Mouse (Mus musculus) gonadal fat pad, adult 2 months (tissue): ENCODE results near the gene Igfbp7. TPM values are rescaled to one million over a fixed set of nuclear protein-coding genes. Genes with fewer than 3 reads are reported as not detected.
A peak's percentile ranks its signal among the peaks of the same experiment; 100 is the strongest.
"Not testable (repeated sequence)": the region's sequence is repeated elsewhere in the genome, so short reads cannot be mapped to it uniquely, and the experiment has no call there.

Experiments used
- DNase-seq: peaks from one replicate; pipeline ENCODE4 v3.0.0-alpha.2; 2012; ENCODE audit warnings: low read depth
- polyA plus RNA-seq: library from polyadenylated mRNA; depleted of rRNA; stranded (reverse); fragments of >200 nt; gene quantifications from 2 replicates; pipeline ENCODE4 v1.2.3, GENCODE M21; 2012; rRNA removed

Igfbp7 gene
- polyA plus RNA-seq: 661 and 1,112 TPM in 2 replicates

GRCm38 (mm10) chr5:77407341-77408298, at the start of gene Igfbp7:
TSS of gene Igfbp7 (minus strand) at chr5:77408041.
- DNase-seq: no peak

DNA sequence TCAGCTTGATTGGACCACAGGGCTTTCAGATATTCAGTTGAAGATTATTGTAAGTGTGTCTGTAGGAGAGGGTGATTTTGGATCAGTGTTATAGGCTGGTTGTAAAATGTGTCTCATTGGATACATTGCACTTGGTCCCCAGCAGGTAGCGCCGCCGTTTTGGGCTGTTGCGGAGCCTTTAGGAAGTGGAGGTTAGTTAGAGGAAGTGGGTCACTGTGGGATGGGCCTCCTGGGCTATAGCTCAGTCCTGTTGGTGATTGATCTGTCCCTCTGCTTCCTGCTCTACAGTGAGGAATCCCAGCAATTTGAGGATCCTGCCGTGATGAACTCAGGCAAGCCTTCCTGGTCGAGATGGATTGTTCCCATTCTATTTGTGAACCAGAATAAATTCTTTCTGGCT, 44.3 kb upstream of the Igfbp7 start:
- DNase-seq: no peak

DNA sequence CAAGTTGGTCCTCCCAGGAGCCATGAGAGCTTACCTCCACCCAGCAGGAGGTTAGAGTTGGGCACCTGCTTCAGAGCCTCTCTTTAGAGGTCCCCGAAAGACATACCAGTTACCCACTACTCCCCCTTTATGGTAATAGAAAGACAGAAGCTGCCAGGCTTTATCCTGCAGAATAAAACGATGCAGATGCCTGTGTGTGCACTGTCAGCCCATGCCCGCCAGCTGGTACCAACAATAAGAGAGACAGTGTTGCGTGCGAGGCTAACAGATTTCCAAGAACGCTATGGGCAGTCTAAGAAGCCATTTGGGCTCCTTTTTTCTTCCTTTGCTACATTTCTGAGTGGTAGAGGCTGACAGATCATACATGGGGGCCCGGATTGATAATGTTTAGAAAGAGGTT, 41.7 kb upstream of the Igfbp7 start:
- DNase-seq: no peak

- no peak for DNase-seq
Observed at GRCm38 (mm10) chr5:77445431-77445830, 37.6 kb upstream of the Igfbp7 start.

DNA sequence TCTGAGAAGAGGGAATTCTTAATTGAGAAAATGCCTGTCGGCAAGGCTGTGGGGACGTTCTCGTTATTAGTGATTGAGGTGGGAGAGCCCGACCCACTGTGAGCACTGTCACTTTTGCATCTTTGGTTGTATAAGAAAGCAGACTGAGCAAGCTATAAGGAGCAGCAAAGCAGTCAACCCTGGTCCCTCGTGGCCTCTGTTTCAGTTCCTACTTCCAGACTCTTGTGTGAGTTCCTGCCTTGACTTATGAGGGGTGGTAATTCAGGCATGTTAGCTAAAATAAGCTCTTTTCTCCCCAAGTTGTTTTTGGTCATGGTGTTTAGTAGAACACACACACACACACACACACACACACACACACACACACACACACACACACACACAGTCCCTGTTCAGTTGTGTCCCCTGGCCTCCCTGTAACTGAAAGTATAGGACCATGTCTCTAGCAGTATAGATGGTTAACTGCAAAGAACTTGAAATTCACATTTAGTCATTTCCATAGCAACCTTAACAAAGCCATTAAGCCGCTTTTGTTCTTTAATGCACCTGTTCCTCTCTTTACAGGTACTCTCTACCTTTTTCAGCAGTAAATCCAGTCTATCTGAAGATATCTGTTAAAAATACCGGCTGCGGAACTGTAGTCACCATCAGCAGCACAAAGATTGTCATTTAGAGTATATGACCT, 36.2 kb upstream of the Igfbp7 start:
- DNase-seq: no peak

DNA sequence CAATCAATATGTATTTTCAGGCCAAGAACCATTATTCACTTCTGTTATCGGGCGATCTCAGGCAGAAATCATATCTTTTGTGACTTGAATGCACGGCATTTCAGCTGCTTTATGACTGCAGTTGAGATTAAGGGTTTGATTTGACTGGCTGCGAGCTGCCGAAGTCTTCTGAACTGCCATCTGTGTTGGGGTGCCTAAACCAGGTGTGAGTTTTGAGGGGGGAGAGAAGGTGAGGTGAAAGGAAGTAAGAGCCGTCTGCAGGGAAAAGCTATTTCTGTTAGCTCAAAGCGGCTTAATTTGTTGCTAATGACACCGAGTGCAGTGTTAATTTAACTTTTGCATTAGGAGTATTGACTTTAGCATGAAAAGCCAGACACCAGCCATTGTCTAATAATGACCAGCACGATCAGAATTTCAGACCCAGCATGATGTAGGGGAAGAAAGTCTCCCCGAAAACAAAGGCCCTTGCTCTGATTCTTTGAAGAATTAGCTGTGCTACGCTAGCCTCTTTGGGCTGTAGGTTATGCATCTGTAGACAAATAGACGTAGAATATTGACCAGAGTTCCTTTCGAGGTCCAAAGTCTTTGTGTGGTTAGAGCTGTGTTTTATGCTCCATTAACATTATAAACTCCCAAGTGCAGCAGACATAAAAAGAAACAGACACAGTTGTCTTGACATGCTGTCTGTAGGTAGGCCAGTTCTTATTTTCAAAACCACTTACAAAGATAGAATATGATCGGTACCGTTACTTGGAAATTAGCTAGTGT, 35.2 kb upstream of the Igfbp7 start:
- no peak for DNase-seq

GRCm38 (mm10) chr5:77436308-77436707, 28.5 kb upstream of the Igfbp7 start:
- no peak for DNase-seq

DNA sequence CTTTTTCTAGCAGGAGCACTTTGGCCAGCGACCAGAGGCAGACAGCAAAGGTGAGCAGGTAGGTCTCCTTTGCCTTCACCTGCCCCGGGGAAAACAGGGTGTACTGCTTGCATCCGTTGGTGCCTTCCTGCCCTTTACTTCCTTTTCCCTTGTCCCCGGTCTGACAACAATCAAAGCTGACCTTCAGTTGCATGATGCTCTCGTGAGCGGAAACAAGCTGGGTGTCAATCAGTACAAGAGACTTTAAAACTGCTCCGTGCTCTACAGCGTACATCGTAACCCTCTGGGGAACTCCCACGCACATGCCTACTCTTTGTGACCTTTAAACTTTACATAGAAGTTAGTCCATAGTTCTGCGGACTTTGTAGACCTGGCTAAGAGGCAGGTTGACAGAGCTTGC, 26.2 kb upstream of the Igfbp7 start:
- no peak for DNase-seq

DNA sequence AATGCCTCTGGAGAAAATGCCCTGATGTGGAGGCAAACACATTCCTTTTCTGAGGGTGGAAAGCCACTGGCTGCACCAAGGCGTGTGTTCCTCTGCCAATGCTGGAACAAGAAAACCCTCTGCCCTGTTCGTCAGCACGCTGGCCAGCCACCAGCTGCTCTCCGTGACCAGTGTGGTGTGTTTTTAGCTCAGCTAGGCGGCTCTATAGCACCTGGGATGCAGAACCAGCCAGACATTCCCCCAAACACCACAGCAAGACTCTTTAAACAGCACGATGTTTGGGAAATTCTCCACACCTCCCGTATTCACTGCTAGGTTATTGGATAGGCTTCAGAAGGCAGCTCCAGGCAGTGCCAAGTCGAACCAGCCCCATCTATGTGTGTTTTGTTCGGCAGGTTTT, 25.7 kb upstream of the Igfbp7 start:
- DNase-seq: no peak

DNA sequence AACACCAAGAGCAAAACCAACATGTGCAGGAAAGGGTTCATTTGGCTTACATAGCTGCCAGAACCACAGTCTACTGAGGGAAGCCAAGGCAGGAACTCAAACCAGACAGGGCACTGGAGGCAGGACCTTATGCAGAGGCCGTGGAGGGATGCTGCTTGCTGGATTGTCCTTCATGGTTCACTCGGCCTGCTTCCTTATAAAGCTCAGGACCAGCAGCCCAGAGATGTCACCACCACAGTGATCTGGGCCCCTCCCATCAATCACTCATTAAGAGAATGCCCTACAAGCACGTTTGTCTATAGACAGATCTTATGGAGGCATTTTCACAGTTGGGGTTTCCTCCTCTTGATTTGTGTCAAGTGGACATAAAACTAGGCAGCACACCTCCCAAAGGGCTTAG, 25.3 kb upstream of the Igfbp7 start:
- no peak for DNase-seq

GRCm38 (mm10) chr5:77432446-77432845, 24.6 kb upstream of the Igfbp7 start:
- no peak for DNase-seq

DNA sequence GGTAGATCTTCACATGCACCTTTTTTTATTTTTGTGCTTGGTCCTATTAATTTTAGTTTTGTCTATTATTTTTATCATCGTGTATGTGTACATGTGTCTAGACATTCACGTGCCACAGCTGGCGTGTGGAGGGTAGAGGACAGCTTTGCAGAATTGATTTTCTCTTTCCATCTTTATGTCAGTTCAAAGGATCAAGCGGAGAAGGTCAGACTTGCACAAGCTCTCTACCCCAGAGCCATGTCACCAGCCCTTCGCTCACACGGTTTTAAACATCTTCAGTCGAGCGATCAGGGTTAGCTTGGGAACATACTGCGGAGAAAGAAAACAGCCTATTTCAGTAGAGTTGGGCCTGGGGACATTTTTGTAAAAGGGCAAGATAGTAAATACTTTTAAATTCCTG, 23.2 kb upstream of the Igfbp7 start:
- DNase-seq: no peak

DNA sequence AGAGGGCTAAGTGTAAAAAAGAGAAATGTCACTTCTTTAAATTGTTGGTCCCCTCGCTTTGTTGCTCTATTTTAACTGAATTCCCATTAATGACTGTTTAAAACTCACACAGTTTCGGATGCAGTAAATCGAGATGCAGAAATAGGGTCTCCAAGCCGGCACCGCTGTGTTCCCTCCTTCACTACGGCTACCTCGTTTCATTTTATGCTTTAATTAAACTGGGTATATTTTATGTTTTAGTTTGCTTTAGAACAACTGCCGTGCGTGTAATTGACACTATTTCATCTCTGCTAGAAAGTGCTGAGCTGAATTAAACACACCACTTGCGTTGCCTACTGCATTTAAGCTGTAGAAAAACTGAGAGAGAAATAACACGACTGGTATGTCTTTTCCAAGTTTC, 22.6 kb upstream of the Igfbp7 start:
- no peak for DNase-seq

DNA sequence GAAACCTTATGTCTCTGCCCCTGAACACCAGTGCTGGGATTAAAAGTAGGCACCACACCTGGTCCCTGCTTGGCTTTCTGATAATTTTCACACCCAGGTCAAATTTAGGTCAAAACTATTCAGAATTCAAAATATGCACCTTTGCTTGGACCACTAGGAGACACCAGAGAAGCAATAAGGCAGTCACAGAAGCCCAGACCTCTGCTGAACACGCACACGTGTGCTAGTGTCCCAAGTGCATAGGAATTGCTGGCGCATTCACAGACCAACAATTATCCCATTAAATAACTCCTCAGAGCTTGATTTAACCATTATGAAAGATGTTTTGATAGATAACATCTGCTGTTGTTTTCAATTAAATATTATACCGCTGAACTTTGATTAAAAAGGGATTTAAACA, 22.2 kb upstream of the Igfbp7 start:
- no peak for DNase-seq

DNA sequence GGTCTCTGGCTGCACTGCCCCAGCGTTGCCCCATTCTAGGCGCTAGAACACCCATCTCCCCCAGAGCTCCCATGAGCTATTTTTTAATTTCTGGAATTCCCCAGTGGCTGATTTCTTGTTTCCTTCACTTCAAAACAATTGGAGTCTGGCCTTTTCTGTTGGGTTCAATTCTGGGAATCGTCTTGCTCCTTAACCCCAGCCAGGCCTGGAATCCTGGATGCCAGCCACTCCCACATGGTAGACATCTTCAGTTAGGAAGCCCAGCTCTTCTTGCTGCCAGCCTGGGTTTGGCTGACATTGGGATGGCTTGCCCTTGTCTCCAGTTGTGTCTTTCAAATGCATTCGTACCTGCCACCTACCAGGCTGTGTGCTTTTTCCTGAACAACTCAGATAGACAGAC, 20.7 kb upstream of the Igfbp7 start:
- DNase-seq: no peak

- DNase-seq: no peak
Observed at GRCm38 (mm10) chr5:77427986-77428385, 20.1 kb upstream of the Igfbp7 start.

DNA sequence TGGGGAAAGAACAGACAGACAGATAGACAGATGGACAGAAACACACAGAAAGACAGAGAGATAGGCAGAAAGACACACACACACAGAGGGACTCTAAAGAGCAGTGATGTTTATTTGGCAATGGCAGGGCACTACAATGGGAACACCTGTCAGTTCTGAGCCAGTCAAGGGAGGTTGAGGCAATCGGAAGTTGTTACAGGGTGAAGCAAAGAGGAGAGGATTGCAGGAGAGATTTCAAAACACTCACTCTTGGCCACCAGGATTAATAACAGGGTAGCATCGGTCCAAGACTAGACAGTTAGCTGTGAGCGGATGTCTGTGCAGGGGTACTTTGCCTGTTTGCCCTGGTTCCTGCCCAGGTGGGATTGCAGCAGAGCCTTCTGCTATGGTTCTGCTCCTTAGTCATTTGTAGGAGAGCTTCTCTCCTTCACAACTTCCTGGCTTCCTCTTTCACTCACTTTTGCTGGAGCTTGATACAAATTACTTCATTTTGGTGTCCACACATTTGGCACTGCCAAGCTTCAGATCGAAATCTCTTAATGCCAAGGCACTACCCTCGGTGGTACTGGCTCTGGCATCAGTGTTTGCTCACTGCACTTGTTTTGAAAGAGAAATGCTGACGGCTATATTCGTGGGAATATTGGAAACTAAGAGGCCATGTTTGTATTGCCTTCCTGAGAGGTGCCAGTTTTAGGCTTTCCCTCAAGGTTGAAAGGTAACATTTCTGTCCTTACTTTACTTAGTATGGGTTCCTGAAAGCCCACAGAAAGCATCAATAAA, 18.1 kb upstream of the Igfbp7 start:
- peak; percentile 55 for DNase-seq

DNA sequence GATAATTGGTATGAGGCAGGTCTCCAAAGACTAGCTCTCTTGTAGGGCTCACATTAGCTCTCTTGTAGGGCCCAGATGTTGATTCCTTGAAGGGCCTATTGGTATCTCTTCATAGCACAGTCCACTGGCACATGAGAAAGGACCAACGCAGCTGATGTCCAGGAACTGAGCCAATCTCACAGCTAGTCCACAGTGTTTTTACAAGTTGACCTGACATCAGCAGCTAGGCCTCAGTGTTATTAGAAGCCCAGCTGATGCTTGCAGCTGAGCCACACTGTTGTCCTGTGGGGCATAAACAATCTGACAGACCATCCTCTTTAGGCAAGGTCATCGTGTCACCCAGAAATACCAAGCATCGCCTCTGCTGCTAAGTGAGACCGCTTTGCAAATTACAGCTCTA, 11.7 kb upstream of the Igfbp7 start:
- not testable (repeated sequence) for DNase-seq

- DNase-seq: no peak
Observed at GRCm38 (mm10) chr5:77416058-77416457, 8.2 kb upstream of the Igfbp7 start.

DNA sequence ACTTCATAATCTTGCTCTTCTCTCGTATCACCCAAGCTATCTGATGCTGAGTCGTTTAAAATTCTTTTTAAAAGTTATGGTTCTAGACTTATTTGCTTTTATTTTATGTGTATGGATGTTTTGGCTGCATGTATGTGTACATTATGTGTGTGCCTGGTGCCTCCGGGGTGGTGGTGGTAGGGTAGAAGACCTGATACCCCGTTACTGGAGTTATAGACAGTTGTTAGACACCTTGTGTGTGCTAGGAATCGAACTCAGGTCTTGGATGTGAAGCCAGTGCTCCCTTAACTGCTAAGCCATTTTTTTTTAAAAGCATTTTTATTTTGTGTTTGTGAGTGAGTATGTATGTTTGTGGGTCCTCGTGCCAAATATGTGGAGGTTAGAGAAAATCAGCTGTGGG, 689 bp upstream of the Igfbp7 start:
- no peak for DNase-seq

DNA sequence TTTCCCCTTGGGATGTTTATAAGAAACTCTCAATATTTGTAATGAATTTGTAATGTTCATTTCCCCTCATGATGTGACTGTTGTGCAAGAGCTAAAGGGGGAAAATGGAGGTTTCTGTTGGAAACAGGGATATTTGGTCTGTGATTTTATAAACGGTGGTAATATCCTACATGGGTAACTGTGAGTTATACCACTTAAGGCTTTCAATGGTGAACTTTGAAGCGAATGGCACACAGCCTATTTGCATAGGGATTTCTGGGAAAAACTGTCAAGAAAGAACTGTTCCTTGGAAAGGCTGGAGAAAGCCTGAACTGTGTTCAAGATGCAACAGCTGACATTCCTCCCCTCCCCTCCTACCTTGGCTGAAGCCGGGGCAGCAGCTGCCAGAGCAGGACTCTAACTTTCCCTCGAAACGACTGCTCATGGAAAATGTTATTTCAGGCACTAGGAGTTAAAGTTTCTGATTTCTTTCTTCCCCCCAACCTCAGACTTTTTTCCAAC, 1.4 kb downstream of the Igfbp7 start:
- no peak for DNase-seq
